Mouse (Mus musculus) kidney, adult 11 months (tissue): Measurements from ENCODE around the gene Dgkq.
"Not testable (repeated sequence)": the region's sequence is repeated elsewhere in the genome, so short reads cannot be mapped to it uniquely, and the experiment has no call there.

ENCODE experiments used
- DNase-seq: peaks from one replicate; pipeline ENCODE4 v3.0.0; 2022

Gene Dgkq

DNA sequence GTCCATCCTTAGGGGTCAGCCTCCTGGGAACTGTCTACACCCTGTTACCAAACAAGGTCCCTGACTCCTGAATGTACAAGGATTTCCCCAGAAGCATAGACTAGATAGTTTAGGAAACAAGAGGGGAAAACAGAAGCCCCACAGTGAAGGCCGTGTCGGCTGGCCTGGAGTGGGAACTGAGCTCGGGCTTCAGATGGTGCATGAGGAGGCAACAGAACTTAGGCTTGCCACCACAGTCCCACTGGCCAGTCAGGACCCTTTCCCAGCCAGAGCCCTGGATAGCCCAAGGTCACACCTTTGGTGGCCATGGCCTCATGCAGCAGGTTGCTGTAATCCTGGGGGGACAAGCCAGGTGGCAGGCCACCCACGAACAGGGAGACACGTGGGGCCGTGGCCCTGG, 16.1 kb downstream of the Dgkq start:
- no peak for DNase-seq

DNA sequence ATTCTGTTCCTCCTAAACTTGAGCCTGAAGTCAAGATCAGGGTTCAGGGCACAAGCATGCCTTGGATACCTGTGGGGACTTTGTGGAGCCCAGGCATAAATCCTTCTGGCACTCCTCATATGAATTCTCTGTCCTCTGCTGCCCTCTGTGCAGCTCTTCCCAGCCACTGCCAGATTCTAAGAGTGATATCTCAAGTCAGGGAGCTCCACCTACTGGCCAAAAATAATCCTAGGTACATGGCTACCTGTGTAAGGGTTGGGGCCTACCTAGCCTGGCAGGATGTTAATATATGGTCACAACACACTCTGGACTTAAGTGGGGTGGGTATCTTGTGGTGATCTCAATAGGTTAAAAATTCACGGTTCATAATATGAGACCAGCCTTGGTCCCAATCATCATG, 17.6 kb downstream of the Dgkq start:
- peak; percentile 73 for DNase-seq

DNA sequence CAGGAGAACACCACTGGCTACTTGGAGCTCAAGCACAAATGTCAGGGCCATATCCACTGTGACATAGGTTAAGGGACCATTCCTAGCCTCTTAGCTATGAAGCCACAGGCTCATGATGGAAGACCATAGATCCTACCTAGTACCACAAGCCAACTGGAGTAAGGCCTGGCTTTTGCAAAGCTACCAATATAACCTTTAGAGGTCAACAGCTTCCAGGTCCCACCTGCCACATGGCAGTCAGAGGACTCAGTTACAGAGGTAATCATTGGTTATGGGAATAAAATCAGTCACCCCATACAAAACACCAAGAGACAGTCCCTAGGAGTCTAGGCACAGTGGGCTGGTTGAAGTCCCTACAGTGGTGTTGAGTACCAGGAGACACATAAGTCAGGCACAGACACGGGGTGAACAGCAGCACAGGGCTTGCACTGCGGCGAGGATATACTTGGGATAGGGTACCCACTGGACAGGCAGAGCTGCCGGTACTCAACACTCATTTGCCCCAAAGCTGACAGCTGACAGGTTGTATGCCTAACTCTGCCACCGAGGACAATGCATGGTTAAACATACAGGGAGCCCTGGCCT, 18.2 kb downstream of the Dgkq start:
- no peak for DNase-seq

DNA sequence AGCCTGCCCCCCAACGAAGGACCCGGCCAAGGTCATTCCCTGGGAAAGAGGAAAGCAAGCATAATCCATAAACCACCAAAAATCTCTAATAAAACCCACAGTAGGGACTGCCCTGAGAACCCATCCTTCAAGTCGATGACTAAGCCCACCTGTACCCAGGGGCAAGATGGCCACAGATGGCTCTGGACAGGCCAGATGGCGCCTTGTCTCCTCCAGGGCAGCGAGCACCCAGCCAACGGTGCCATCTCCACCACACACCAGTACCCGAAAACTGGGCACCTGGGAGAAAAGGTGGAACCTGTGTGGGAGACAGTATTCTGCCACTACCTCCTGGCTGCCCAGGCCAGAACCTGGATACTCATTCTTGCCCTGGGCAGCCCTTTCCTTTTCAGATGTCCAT, 19.1 kb downstream of the Dgkq start:
- no peak for DNase-seq

DNA sequence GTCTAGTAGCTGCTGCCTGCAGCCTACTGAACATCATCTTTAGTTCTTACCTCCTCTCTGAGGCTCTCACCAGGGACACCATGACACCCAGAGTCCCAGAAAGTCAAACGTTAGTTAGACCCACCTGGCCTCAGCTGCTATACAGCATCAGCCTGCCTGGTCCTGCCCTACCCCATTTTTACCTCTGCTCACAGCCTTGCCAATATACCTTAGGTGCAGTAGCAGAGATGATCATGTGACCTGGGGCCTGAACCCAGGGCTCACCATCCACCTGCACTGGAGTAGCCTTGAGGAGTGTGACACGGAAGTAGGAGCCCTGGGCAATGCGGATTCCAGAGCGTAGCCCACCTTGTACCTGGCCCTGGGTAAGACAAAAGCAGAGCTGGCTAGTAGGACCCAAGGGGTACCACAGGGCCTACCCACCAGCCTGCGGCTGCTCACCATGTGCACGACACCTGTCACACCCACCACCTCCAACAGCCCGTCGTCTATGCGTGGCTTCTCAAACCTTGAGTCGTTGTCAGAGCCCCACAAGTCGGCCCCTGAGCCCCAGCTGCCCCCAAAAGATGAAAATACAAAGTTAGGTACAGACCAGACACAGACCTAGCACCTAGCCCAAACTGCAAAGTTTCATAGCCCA, 20.4 kb downstream of the Dgkq start:
- DNase-seq: no peak

DNA sequence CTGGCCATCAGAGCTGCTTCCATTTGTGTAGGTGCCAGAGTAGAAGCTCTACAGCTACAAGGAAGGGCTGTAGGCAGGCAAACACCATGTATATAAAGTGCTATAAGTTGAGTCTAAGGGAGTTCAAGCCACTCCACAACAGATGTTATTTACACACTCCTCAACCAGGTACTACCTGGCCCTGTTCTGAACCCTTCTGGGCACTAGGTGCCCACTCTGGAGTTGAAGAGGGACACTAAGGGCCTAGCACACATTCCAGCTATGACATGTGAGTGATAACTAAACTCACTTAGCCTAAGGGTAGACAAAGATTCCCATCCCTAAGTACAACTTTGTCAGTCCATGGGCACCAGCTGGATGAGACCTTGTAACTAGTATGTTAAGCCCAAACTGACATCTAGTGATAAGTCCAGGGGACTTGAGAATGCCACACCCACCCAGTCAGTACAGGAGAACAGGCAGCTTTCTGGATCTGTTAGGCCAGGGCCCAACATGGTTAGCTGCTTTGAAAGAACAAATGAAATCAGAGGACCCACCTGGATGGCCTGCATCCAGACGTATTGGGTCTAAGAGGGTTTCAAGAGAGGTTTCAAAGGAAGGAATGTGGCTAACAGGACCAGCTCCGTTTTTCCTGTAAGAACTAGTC, 21.5 kb downstream of the Dgkq start:
- no peak for DNase-seq

DNA sequence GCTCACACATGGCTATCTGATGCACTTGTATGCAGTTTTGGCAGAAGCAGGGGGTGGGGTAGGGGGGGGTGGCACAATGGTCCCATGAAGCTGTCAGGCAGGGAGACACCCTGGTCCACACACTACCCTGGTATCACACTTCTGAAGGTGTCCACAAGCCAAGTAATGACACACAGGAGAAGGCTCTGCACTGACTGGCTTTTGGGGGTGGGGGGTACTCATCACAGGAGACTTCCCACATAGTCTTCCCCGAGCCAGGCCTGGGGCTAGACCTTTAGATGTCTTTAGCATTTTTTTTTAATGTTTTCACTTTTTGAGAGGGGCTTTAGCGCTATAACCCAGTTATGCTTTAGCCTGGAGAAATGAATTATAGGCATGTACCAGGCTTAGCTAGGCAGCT, 22.2 kb downstream of the Dgkq start:
- no peak for DNase-seq

DNA sequence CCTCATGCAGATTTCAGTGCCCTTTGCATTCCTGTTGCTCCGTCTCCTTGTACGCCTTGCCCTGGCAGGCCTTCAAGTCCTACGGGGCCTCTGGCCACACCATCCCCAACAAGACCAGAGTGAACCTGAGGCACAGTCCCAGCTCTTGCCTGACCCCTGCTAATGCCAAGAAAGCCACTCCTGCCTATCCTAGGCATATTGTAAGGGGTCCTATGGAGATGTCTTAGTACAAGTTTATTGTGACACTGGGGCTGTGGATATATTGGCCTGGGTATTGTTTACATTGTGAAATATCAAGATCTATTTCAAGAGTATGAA, 23.2 kb downstream of the Dgkq start:
- no peak for DNase-seq

DNA sequence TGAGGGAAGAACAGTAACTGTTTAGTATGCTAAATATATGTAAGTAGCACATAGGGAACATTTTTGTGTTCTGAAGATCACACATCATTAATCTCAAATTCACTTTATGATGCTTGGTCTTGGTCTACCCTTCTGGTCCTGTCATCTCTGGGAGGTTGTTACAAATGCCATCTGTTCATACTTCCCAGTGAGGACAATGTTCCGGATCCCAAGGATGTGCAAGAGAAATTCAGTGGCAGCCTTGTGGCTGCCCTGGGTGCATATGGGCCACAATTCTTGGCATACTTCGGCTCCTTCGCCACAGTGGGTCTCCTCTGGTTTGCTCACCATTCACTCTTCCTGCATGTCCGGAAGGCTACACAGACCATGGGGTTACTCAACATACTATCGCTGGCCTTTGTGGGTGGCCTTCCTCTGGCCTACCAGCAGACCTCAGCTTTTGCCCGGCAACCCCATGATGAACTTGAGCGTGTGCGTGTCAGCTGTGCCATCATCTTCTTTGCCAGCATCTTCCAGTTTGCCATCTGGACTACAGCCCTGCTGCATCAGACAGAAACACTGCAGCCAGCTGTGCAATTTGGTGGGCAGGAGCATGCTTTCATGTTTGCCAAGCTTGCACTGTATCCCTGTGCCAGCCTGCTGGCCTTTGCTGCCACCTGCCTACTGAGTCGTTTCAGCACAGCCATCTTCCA, 23.7 kb downstream of the Dgkq start:
- DNase-seq: no peak

DNA sequence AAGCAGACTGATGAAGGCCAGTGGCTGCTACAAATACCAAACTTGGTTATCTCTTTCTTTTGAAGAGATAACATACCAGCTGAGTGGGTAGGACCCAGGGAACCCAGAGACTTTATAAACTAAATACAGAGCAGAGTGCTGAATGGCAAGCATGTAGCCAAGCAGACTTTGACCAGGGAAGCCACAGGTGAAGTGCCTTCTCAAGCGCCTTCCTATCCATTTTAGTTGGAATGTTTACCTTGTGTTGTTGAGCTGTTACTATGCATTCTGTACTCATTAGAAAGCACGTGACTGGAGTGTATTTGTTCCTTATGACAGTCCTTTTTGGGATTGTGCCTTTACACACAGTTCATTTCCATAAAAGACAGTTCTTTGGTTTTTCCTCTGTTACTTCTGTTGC, 25.8 kb downstream of the Dgkq start:
- no peak for DNase-seq

DNA sequence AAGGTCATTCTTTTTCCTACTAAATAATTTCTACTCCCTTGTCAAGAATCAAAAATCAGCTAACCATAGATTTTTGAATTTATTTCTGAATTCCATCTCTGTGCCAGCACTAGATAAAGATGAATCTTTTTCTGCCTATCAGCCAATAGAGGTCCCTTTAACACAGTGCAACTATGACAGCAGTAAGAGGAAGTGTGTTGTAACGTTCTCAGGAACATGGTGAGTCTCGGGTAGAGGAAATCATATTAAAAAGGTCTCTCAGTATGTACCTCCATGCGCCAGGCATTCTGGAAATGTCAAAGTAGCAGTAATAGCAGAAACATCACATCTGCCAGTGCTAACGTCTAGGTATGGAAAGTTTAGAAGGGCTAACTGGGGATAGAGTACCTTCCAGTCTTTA, 33.3 kb downstream of the Dgkq start:
- no peak for DNase-seq

DNA sequence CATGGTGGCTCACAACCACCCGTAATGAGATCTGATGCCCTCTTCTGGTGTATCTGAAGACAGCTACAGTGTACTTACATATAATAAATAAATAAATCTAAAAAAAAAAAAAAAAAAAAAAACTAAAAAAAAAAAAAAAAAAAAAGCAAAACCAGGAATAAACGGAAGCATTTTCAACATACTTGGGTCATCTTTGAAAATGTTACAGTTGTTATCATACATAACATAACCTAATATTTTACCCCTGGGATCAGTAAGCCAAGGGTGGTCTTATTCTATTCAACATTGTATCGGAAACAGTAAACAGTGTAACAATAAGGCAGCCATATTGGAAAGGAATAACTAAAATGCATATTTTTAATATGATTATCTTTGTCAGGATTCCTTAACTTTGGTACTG, 35.4 kb downstream of the Dgkq start:
- not testable (repeated sequence) for DNase-seq

DNA sequence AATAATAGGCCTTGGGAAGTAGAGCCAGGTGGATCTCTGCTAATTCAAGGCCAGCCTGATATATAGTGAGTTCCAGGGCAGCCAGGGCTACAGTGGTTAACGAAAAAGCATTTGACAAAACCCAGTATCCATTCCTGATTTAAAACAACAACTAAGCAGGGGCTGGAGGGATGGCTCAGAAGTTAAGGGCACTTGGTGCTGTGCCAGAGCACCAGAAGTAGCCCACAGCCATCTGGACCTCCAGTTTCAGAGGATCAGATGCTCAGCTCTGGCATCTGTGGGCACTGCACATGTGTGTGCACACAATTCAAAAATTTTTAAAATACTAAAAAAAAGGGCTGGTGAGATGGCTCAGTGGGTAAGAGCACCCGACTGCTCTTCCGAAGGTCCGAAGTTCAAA, 35.8 kb downstream of the Dgkq start:
- DNase-seq: no peak

DNA sequence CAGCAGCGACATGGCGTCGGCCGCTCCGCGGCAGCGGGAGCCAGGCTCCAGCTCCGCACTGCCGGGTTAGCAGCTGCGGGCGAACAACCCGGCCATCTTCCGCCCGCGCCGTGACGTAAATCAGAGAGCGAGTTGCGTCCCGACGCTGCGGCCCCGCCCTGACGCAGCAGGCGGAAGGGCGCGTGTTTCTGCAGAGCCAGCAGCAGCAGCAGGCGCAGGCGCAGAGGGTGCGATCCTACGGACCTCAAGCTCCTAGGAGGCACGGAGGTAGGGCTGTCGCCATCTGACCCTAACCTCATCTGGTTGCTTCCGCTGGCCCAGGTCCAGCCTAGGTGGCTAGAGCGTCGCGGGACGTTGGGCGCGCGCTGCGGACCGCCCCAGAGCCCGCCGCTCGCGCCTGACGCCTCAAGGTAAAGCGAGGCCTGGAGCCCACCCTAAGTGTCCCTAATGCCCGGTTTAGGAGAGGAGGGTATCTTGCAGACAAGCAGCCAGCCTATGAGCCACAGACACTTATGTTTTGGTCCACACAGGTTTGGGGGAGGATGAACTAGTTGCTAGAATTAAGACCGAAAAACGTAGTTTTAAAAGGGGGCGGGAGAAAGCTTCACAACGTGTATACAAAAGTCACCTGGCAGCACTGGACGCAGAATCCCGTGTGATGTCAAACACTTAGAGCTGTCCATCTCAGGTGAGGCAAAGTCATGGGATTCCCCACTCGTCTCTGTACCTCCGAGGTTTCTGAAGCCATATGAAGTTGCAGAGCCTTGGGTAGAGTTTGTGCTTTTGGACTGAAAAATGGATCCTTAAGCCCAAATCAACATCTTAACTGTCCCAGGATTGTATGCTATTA, 39.6 kb downstream of the Dgkq start, which contains the start of the genes Gak and Tmem175:
Gak (minus strand) TSS at position 122 of the 850 bp plus-strand sequence.
Tmem175 (plus strand) TSS at position 137 of the 850 bp plus-strand sequence.
- DNase-seq: peak; percentile 91

DNA sequence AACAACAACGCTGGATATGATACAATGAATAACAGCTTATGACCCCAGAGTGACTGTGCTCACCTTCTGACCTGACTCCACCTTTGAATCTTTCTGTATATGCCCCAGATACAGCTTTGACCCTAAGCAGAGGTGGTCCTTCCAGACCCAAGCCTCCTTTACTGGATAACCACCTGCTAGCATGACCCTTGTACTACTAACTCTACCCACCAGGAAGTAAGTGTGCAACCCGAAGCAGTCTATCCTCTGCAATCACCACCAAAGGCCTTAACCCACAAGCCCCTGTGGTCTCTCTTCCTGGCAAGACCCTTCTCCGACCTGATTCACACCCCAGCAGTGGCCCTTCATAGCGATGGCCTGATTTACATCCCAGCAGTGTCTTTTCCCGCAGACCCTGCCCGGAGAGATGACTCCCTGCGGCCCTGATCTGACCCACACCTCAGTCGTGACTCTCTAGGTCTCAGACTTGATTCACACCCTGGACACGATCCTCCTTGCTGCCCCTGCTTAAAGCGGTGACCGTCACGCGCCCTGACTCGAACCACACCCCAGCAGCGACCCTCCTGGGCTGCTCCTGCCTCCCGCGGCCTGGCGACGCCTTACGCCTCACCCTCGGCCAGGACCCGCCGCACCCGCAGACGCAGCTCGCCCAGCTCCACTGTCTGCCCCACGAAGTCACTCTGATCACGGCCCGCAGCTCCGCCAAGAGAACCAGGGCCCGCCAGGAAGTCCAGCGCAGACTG, 40.4 kb downstream of the Dgkq start:
- DNase-seq: no peak

DNA sequence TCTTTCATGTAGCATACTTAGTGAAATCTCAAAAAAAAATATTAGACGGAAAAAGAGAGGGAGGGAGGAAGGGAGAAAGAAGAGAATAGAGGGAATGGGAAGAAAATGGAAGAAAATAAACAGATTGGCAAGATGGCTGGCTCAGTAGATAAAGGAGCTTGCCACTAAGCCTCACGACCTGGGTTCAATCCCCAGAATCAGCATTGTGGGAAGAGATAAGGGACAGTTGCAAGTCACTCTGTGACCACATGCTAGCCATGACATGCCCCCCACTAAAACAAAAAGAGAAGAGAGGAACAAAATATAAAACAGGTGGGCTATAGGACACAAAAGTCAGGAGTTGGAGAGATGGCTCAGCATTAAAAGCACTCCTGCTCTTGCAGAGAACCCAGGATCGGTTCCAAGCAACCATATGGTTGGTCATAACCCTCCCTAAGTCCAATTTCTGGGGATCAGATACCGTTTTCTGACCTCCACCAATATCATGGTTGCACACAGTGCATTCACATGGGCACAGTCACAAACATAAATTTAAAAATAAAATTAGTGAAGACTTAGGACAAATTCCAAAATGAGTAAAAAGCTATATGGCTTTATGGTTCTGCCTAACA, 43.3 kb downstream of the Dgkq start:
- no peak for DNase-seq

DNA sequence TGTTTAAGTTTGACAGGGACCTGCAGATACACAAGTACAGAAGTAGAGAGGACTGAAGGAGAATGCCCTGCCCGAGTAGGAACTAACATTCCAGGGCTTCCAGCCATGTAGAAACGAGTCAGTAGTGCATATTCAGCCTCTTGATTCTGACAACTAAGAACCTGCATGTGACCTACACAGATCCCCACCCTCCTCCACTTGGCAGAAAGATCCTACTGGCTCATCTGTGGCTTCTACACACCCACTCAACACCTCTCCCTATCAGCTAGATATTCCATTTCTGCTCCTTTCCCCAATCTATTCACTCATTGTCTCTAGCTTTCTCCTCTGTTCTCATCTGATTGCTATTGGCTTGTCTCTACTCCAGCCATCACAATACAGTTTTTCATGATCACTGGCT, 47.6 kb downstream of the Dgkq start:
- no peak for DNase-seq

DNA sequence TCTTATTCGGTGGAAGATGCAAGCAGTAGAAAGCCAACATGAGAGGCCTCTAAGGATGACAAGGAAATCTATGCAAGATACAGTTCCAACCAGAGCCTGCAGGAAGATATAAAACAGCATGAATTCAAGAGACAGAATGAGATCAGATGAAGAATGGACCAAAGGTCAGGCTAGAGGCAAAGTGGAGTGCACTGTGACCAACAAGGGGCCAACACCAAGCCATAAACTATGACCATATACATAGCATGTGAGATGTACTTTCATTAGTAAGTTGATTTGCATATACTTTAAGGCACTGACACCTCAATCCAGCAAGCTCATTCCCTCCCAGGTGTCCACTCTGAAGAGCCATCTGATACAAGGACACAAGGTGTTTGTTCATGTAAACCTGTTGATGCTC, 59.0 kb downstream of the Dgkq start:
- DNase-seq: no peak

DNA sequence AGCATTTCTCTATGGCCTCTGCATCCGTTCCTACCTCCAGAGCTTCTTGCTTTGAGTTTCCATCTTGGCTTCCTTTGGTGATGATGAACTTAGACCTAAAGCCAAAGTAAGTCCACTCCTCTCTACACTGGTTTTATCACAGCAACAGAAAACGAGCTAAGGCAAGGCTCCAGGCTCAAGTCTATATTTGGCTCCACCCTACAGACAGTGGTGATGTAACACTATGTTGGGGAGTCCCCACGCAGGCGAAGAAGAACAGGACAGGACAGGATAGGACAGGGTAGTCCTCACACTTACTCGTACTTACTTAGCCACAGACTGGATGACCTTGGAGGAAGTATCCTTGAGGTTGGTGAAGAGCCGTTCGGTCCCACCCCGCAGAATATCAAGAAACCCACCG, 66.9 kb downstream of the Dgkq start:
- DNase-seq: no peak

DNA sequence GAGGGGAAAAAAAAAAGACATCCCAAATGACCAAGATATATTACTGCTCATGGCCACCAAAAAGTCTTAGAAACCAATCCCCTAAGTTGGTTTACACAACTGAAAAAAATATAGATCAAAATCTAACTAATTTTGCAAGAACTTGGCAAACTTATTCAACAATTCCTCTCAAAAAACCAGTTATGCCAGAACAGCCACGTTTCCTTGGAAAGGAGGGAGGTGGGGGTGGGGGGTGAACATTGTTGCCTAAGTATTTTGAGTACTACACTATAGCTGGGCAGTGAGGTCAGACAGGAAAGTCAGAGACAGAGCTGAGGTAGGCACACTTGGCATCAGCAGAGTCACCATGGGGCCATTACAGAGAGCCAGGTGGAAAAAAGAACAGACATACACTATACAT, 69.5 kb downstream of the Dgkq start:
- DNase-seq: no peak
